Mouse (Mus musculus): ENCODE measurements around the gene Atn1.
A peak's percentile ranks its signal among the peaks of the same experiment; 100 is the strongest.

Gene Atn1

DNA sequence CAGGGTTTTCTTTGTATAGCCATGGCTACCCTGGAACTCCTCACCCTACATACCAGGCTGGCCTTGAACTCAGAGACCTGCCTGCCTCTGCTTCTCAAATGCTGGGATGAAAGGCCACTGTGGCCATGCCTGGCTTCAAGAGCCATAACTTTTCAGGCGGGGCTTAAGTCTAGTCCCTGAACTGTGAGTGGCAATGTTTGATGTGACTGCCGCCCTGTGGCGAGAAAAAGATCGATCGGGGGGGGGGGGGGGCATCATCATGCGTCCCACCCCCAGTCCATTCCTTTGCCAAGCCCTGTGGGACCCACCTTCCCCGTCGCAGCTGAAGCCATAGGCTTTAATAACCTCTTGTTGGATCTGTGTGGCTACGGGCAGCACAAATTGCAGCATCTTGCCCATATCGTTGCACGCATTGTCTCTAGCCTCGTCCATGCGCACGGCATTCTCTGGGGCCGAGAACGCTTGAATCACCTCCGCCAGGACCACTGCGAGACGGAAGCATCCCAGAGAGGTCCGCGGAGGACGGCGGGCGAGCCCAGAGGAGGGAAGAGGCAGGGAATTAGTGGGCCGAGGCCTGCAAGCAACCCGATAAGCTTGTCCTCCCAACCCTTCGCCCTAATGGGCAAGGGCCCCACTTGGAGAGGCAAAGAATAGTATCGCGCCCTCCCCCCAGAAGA is 16.0 kb downstream of the Atn1 start:
- peak; percentile 81 for DNase-seq (ENCODE audit: low spot score)

DNA sequence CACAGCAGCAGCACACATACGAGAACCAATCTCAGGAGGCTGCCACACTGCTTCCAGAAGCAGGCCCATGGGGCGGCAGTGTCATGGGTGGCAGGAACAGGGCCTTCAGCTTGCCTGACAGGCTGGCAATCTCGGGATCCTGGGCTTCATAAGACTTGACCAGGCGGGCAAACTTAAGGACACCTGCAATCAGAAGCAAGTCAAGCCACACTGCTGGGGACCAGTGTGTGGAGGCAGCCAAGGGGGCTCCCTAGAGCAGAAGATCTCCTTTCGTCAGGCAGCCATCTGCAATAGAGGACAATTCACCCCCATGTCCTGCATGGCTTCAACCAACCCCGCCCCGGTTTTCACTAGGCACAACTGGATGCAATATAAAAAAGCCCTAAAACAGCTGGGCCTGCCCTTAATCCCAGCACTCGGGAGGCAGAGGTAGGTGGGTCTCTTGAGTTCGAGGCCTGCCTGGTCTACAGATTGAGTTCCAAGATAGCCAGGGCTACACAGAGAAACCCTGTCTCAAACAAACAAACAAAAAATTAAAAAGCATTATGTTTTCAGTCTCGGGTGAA is 17.0 kb downstream of the Atn1 start:
- DNase-seq (ENCODE audit: low spot score) = peak; percentile 13

DNA sequence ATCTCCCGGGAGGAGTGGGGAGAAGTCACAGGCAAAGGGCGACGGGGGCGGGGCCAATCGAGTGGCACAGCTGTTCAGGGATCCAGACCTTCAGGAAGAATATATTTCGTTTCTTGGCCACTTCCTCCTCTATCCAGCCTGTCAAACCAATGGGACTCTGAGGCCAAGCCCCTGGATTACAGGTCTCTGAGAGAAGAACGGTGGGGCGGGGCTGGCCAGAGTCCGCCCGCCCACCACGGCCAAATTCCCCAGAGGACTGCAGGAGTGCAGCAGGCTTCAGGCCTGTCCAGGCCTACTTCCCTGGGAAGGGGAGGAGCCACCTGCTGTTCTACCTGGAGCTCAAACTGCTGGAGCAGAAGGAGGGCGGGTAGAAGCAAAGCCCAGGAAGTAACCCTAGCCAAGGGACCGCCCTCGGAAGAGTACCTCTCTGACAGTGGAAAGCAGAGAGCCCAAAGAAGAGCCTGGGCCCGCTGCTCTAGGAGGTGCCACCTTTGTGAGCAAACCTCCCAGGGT is 17.8 kb downstream of the Atn1 start, which contains the start of gene Ptpn6:
Gene Ptpn6 (minus strand): TSS at position 204 of the 513 bp plus-strand sequence.
- DNase-seq (ENCODE audit: low spot score) = peak; percentile 87

DNA sequence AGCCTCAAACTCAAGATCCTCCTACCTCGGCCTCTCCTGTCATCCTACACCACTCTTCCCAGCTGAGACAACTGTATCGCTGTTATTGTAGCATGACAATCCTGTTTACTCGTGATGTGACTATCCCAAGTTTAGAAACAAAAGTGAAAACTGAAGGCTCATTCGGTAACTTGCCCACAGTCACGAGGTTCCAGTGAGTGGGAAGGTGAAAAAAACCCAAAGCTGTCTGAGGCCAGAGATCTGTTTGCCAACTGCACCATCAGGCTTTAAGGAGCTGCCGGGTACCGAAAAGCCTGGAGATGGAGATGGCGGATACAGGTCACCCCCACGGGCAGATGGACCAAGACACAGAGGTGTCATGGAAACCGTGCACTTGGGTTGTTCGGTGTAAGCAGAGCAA is 19.3 kb downstream of the Atn1 start:
- DNase-seq (ENCODE audit: low spot score) = no peak

DNA sequence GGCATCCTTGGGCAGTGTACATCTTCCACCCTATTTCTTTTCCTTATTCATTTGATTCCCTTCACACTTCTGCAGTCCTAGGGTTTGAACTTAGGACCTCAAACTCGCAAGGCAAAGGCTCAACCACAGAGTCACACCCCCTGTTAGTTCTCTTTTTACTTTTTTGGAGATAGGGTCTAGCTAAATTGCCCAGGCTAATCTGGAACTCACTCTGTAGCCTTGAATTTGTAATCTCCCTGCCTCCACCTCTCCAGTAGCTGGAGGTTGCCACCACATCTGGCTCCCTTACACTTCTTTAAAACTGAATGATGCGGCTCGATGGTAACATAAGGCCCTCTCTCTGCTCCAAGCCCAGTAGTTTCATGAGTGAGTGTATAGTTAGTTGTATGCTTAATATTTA is 21.9 kb downstream of the Atn1 start:
- DNase-seq (ENCODE audit: low spot score) = no peak

DNA sequence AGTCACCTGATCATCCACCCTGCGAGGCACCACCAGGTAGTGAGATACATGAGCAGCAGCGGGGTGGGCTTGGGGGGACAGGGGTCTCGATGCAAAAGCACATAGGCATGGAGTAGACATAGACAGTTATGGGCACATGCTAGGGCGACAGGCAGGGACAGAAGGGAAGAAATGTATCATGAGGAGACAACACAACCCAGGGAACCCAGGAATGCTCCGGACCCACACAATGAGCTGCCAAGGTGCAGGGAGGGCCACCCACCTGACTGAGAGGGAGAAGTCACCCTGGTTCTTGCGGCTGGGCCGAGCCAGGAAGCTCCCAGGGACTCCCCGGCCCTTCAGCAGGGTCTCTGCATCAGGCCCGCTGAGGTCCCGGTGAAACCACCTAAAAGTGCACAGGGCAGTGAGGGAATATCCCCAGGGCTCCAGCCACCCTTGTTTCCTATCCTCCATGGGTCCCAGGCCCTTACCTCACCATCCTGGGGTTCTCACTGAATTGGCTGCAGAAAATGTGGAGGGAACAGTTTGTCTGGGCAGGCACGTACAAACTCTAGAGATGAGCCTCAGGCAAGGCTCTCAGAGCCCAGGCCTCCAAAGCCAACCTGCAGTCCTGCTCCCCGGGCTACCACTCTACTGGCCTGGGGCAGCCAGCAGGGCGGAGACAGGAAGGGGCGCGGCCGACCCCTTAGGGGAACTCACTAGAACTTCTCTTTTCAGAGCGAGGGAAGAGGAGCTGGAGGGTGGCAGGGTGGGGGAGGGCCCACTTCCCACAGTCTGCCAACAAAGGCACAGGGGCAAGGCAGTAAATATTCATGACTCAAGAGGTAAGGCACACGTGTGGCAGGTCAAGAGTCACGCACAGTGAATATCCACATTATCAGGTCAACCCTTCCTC is 23.6 kb downstream of the Atn1 start:
- no peak for DNase-seq (ENCODE audit: low spot score)

DNA sequence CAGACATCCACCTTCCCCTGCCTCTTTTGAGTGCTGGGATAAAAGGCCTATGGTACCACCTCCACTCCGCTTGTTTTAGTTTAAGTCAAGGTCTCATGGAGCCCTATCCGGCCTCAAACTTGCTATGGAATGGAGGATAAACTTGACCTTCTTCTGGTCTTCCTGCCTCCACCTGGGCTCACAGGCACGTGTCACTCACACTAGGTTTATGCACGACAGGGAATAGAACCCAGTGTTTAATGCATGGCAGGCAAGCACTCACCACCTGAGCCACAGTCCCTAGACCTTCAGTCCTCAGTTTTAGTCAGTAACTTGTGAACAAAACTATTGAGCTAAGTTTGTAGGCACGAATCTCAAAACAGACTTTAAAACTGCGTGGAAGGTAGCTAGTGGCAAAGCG is 25.3 kb downstream of the Atn1 start:
- no peak for DNase-seq (ENCODE audit: low spot score)

DNA sequence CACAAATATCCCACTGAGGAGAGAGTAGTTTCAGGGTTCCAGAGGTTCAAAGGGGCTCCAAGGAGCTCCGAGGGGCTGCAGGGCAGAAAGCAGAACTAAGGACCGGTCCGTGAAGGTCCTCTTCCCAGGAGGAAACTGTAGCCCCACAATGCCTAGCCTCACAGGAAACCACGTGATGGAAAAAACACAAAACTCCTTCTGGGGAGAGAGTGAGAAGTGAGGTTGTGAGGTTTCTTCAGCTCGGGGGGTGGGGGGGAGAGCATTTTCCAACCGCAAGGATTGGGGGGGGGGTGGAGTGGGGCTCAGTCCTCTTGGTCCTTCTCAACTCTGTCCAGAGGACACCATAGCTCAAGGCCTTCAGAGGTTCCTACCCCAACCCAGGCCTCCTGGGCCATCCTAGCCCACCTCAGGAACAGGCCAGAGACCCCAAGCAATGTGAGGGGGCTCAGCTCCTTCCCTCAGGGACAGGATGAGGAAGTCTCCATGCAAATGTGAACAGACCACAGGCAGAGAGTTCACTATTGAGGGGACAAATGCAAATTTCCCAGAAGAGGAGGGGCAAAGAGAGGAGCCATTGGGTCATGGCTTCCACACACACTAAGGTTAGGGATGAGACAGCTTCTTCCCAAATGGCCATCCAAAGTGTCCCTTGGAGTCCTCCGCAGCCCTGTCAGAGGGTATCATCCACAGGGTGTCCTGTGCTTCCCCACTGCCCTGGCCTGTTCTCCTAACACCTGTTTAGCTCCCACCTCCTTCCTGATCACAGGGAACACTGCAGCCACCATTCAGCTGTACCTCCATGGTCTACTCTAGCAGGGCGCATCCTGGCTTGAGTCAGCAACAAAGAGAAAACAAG is 26.2 kb downstream of the Atn1 start:
- no peak for DNase-seq (ENCODE audit: low spot score)

DNA sequence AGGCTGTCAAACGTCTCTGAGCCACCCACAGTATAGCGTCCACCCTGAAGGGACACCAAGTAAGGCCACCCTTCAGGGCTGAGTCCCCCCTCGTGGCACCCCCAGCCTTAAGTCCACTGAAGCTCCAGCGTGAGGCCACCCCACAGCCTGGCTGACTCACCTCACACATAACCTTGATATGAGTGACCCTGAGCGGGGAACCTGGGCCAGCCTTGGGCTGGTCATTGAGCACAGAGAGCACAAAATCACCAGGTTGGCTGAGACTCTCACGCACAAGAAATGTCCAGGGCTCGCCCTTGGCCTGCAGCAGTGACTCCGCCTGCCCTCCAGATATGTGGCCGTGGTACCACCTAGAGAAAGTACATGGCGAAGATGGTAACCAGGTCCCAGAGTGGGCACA is 27.7 kb downstream of the Atn1 start:
- no peak for DNase-seq (ENCODE audit: low spot score)

DNA sequence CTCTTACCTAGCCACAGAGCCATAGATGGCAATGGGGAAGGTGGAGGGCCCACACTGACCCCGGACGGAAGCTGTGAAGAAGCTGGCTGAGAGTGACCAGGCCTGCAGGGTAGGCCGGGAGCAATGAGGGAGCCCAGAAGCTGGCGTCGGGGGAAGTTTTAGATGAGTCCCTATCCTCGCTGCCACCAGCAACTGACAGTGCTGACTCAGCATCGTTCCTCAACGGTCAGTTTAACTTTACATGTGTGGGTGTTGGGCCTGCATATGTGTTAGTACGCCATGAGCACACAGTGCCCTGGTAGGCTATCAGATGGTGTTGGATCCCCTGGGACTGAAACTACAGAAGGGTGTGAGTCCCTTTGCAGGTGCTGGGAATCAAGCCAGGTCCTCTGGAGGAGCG is 31.9 kb downstream of the Atn1 start:
- DNase-seq (ENCODE audit: low spot score) = no peak

DNA sequence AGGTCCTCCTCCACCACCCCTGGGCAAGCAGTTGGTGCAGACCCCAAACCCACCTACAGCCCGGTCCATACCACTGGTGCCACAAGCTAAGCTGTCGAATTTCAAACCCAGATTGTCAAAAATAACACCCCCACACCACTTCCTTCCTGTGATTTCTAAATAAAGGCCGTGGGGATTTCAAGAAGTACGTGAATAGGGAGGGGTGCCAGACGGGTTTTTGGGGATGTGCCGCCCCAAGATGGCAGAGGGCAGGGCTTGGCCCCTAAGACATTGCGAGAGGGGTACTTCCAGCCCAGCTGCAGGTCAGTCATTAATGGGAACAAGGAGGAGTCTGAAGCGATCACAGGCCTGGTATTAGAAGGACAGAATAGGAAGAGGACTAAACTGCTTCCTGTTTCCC is 32.8 kb downstream of the Atn1 start:
- no peak for DNase-seq (ENCODE audit: low spot score)

DNA sequence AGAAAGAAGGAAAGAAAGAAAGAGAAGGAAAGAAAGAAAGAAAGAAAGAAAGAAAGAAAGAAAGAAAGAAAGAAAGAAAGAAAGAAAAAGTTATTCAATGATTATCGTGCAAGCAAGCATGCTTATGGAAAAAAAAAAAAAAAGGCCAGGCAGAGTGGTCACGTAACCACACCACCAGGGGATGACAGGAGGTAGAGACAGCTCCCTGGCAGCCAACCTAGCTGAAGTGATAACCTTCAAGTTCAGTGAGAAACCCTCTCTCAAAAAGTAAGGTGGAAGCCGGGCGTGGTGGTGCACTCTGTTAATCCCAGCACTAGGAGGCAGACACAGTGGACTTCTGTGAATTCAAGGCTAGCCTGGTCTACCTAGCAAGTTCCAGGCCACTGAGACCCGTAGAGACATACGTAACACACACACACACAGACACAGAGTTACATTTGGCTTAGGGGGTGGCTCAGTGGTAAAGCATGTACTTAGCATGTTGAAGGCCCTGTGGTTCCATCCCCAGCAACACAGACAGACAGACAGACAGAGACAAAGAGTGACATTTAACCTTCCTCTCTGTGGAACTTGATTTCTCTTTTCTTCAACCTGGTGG is 33.3 kb downstream of the Atn1 start:
- no peak for DNase-seq (ENCODE audit: low spot score)

DNA sequence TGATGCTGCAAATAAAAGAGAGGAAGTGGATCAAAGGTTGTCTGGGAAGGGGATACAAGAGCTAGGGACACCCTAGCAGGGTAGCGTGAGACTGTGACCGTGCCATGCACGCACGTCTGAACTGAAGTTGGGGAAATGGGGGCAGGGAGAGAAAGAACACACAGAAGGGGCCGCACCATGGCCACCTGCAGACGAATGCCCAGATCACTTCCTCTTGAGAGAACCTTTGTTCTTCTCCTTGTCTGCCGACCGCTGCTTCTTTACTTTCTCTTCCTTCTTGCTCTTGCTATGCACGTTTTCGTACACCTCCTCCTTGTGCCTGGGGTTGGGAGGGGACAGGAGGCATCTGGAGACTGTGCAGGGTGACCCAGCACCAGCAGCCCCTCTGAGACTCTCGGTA is 35.4 kb downstream of the Atn1 start:
- no peak for DNase-seq (ENCODE audit: low spot score)

DNA sequence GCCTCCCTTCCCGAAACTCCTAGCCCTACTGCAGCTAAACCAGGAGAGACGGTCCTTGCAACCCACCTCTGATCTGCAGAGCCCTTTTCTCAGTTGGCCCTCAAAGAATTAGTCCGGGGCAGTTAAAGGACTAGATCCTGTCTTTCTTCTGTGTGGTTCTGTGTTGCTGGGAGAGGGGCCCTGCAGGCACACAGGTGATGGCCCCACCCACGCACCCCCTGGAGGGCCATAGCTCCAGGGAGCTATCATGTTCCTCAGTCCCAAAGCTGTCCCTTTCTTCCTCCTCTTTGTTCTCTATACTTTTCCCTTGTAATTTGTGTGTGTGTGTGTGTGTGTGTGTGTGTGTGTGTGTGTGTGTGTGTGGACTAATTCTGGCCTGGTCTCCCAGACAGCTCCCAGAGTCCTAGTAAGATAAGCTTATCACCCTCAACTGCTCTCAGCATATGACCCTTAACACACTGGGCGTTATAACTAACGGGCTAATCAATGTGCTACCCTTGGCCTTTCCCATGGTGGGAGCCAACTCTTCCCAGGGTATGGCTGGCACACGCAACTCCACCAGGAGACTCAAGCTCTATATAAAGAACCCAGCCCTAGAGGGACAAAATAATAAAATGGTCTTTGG is 36.9 kb downstream of the Atn1 start:
- no peak for DNase-seq (ENCODE audit: low spot score)

DNA sequence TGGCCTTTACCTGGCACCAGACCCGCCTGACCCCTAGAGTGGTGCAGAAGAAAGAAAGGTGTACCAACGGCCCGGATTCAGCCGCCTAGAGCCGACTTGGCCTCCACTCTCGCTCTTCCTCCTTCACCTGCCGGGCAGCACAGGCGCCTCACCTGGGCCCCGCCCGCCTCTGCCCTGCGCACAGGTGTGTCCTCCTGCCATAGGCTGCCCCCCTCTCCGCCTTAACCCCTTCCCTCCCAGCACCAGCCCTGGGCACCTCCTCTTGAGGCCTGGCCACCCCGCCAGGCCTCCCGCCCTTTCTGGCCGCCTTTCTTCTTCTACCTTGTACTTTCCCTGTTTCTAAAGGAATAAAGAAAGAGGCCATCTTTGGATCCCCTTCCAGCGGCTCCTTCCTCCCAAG is 37.6 kb downstream of the Atn1 start:
- no peak for DNase-seq (ENCODE audit: low spot score)

DNA sequence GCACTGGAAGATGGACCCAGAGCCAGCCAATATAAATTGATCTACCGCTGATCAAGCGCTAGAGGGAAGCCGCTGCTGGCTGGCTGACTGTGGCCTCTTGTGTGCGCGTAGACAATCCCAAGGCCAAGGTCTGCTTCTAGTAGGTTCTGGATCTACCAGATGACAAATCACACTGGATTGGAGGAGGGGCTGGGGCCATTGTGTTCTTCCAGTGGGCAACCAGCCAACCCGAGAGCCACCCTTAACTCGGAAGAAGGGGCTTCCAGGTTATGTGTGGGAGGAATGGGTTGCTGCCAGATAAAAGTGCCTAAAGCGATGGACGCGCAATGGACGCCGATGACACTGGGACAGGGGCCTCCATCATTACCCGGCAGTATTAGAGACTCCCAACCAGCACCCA is 38.4 kb downstream of the Atn1 start:
- no peak for DNase-seq (ENCODE audit: low spot score)

DNA sequence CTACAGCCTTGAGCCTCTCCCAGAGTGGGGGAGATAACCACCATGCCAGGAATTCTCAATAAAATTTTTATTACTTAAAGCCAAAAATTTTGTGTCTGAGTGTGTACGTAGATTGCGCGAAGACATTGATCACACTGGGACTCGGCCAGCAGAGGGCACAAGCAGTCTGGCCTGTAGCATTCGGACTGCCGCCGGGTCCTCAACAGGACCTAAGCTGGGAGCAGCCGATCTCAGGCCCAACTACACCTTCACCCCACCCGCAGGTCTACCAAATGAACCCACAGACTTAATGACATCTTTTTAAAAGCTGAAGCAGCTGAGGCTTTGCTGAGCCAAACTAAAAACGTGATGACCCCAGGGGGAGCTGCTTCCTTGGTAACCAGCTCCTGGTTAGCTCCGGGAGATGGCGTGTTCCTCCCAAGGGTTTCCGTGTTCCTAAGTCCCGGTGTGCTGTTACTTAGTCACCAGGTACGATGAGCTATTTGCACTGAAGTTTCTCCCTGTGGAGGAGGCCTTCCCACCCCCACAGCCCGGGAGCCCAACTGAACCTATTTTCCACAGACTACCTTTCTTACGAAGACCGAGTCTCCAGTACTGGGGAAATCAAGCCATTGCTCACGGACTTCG is 39.3 kb downstream of the Atn1 start:
- DNase-seq (ENCODE audit: low spot score) = peak; percentile 58

DNA sequence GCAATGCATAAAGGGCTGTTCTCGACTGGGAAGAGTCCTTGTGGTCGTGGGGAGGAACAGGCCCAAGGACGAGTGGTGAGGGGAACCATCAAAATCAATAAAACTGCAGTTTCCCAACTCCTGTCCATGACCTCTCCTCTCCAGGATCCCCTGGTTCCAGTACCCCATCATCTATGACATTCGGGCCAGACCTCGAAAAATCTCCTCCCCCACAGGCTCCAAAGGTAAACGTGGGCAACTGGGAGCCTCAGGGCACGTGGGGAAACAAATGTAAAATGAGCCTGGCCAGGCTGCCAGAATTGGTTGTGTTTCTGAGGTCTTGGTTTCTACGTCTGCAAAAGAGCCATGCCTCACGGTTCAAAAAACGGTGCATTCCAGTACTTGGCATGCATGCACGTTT is 43.4 kb downstream of the Atn1 start:
- no peak for DNase-seq (ENCODE audit: low spot score)

DNA sequence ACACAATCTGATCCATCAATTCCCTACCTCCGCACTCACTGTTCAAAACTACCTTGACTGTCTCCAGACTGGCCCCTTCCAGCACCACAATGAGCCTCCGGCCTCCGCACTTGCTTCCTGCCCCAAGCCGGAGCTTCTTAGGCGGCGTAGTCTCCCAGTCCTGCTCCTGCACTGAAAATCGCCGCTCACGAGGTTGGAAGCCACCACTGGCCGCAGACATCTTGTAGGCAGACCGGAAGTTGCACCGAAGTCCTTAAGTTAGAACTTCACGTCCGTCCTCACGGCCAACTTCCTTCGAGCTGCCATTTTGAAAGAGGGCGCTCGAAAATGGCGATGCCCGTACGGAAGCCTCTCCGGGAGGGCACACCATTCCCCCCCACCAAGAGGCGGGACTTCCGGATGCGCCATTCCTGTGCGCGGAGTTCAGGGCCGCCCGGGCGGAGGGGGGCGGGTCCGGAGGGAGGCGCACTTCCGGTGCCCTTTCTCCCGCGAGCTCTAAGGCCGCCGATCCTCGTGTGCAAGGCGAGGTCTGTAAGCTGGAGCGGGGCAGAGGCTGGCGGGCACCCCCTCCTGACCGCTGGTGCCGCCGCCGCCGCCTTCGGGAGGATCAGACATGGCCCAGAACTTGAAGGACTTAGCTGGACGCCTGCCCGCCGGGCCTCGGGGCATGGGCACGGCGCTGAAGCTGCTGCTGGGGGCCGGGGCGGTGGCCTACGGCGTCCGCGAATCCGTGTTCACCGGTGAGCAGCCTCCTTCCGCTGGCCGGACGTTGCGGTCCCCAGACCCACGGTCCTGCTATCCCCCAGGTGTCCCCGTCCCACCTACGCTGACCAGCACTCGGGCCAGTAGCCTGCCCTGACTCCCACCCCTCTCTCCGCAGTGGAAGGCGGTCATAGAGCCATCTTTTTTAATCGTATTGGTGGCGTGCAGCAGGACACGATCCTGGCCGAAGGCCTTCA is 44.2 kb downstream of the Atn1 start, which contains the start of the genes Emg1 and Phb2:
Gene Emg1 (minus strand): TSS at position 355 of the 959 bp plus-strand sequence.
Gene Phb2 (plus strand): TSS at position 513 of the 959 bp plus-strand sequence.
- peak; percentile 98 for DNase-seq (ENCODE audit: low spot score)

Measured in MN1 (cell line).